Mouse (Mus musculus): ENCODE data around the gene Fiz1.
"Not testable (repeated sequence)": the region's sequence is repeated elsewhere in the genome, so short reads cannot be mapped to it uniquely, and the experiment has no call there.

Gene Fiz1

GRCm38 (mm10) chr7:5037467-5037866 lies 23.0 kb upstream of the Fiz1 start:
- no peak for DNase-seq (ENCODE audit: low spot score)

- DNase-seq (ENCODE audit: low spot score) = no peak
These were observed 22.5 kb upstream of the Fiz1 start for GRCm38 (mm10) chr7:5037026-5037425.

GRCm38 (mm10) chr7:5036136-5036535 lies 21.6 kb upstream of the Fiz1 start:
- DNase-seq (ENCODE audit: low spot score) = no peak

GRCm38 (mm10) chr7:5035628-5036027 lies 21.1 kb upstream of the Fiz1 start:
- no peak for DNase-seq (ENCODE audit: low spot score)

GRCm38 (mm10) chr7:5033818-5034217 lies 19.3 kb upstream of the Fiz1 start, which contains the start of gene 4632433K11Rik:
Gene 4632433K11Rik, plus strand, starts transcription at chr7:5034118.
- DNase-seq (ENCODE audit: low spot score) = no peak

- DNase-seq (ENCODE audit: low spot score) = no peak
These were observed 17.0 kb upstream of the Fiz1 start for GRCm38 (mm10) chr7:5031496-5031895.

GRCm38 (mm10) chr7:5030554-5031275 lies 16.2 kb upstream of the Fiz1 start:
- DNase-seq (ENCODE audit: low spot score) = no peak

- no peak for DNase-seq (ENCODE audit: low spot score)
These were observed 15.4 kb upstream of the Fiz1 start for GRCm38 (mm10) chr7:5029946-5030345.

- no peak for DNase-seq (ENCODE audit: low spot score)
These were observed 15.0 kb upstream of the Fiz1 start for GRCm38 (mm10) chr7:5029543-5029942.

- DNase-seq (ENCODE audit: low spot score) = no peak
These were observed 6.7 kb upstream of the Fiz1 start for GRCm38 (mm10) chr7:5021197-5021596.

- peak; percentile 39 for DNase-seq (ENCODE audit: low spot score)
These were observed 6.2 kb upstream of the Fiz1 start for GRCm38 (mm10) chr7:5020685-5021084.

- DNase-seq (ENCODE audit: low spot score) = peak; percentile 99
These were observed 5.6 kb upstream of the Fiz1 start, which contains the start of the genes Zfp865 and Ccdc106 for GRCm38 (mm10) chr7:5020000-5020681. Gene Zfp865, plus strand, starts transcription at chr7:5020376. Gene Ccdc106, plus strand, starts transcription at chr7:5020553.

GRCm38 (mm10) chr7:5019576-5019975 lies 5.1 kb upstream of the Fiz1 start:
- DNase-seq (ENCODE audit: low spot score) = not testable (repeated sequence)

- no peak for DNase-seq (ENCODE audit: low spot score)
These were observed 3.4 kb upstream of the Fiz1 start for GRCm38 (mm10) chr7:5017931-5018330.

- no peak for DNase-seq (ENCODE audit: low spot score)
These were observed 2.9 kb upstream of the Fiz1 start for GRCm38 (mm10) chr7:5017352-5017751.

- DNase-seq (ENCODE audit: low spot score) = no peak
These were observed 2.4 kb upstream of the Fiz1 start for GRCm38 (mm10) chr7:5016920-5017319.

- DNase-seq (ENCODE audit: low spot score) = no peak
These were observed 1.6 kb upstream of the Fiz1 start for GRCm38 (mm10) chr7:5016057-5016456.

GRCm38 (mm10) chr7:5015118-5016001 lies 863 bp upstream of the Fiz1 start, which contains the start of gene Gm44973:
Gene Gm44973, plus strand, starts transcription at chr7:5015496.
- DNase-seq (ENCODE audit: low spot score) = peak; percentile 94

- DNase-seq (ENCODE audit: low spot score) = no peak
These were observed 1.6 kb downstream of the Fiz1 start for GRCm38 (mm10) chr7:5012681-5013513.

GRCm38 (mm10) chr7:5008229-5008628 lies 6.3 kb downstream of the Fiz1 start:
- DNase-seq (ENCODE audit: low spot score) = no peak

- DNase-seq (ENCODE audit: low spot score) = not testable (repeated sequence)
These were observed 11.6 kb downstream of the Fiz1 start for GRCm38 (mm10) chr7:5002876-5003275.
